Comparison of ENCODE assay signal across 8 mouse cellular contexts in genomic region chr19:46044271-46044992, GRCm38 (mm10). TPM values are rescaled to one million over a fixed set of nuclear protein-coding genes. Genes with fewer than 3 reads are reported as not detected.
DNase-seq lines count a peak whose midpoint lies in the region; ATAC-seq and TF ChIP-seq lines count a peak whose summit lies in the region.

TSS of gene Pprc1 (plus strand) at chr19:46044886.

- WGBS in spleen, adult 2 months: 1% methylated on average over 34 of the region's 34 CpGs
- under 1% methylated on average over 22 of the region's 34 CpGs for WGBS in hindbrain, embryonic 13.5 days
- under 1% methylated on average over 34 of the region's 34 CpGs for WGBS in midbrain, embryonic 12.5 days

- no peak for DNase-seq in spleen, adult 2 months (ENCODE audit: low read depth in 1 of 2, low spot score in 2 of 2)
- DNase-seq in spleen, postnatal 14 days (ENCODE audit: low spot score in 2 of 2): no peak
- peak; percentile 45 for DNase-seq in cerebellum, adult 8-10 months
- DNase-seq in gastrocnemius, adult 18-20 months (ENCODE audit: low spot score): peak; percentile 65
- peak in 1 of 2 experiments; percentile 48 for DNase-seq in left cerebral cortex, postnatal 25 days (ENCODE audit: low spot score in 2 of 2)
- no peak for DNase-seq in ovary, postnatal 14 days (ENCODE audit: low spot score)

- intact Hi-C loops in left cerebral cortex, postnatal 25 days (cut with DNase I): no loop called here

- no peaks in the 10 kb centered on the region for H3K27me3 ChIP-seq in spleen, adult 2 months (ENCODE audit: control insufficient read depth, insufficient read depth, low read length)
- no peaks in the 10 kb centered on the region for H3K27me3 ChIP-seq in hindbrain, embryonic 13.5 days
- H3K27me3 ChIP-seq in midbrain, embryonic 12.5 days: 0 out of 2 replicates have a peak, but pooled peaks cover 5% of the 10 kb centered on the region

- ATAC-seq in hindbrain, embryonic 13.5 days (ENCODE audit: low FRiP score): peak; percentile 6
- ATAC-seq in midbrain, embryonic 12.5 days (ENCODE audit: low FRiP score, low read depth): peak; percentile 45; the same call in 1 of the 2 replicates

- no peak for TF ChIP-seq CTCF in spleen, adult 2 months (IDR thresholded peaks at IDR 0.05; ENCODE audit: extremely low read depth, insufficient read depth, insufficient read length, insufficient replicate concordance)

- peak within 1 kb of the TSS; percentile 98 for H3K4me2 ChIP-seq in hindbrain, embryonic 13.5 days
- peak within 1 kb of the TSS; percentile 92 for H3K4me2 ChIP-seq in midbrain, embryonic 12.5 days (replicated peaks)

- peaks cover 34% of the 10 kb centered on the region; the same call in 1 of the 2 replicates for H3K4me1 ChIP-seq in spleen, adult 2 months (ENCODE audit: control insufficient read depth, insufficient read depth, insufficient read length)
- H3K4me1 ChIP-seq in hindbrain, embryonic 13.5 days (replicated peaks): peaks cover 60% of the 10 kb centered on the region
- peaks cover 60% of the 10 kb centered on the region for H3K4me1 ChIP-seq in midbrain, embryonic 12.5 days

- peak within 1 kb of the TSS; percentile 81 for H3K4me3 ChIP-seq in spleen, adult 2 months (ENCODE audit: extremely low read depth, insufficient read depth, insufficient read length)
- H3K4me3 ChIP-seq in hindbrain, embryonic 13.5 days: peak within 1 kb of the TSS; percentile 93
- H3K4me3 ChIP-seq in midbrain, embryonic 12.5 days: peak within 1 kb of the TSS; percentile 91

- no peaks in the 10 kb centered on the region for H3K9me3 ChIP-seq in hindbrain, embryonic 13.5 days
- H3K9me3 ChIP-seq in midbrain, embryonic 12.5 days: no peaks in the 10 kb centered on the region

- no peaks in the 10 kb centered on the region for H3K36me3 ChIP-seq in spleen, adult 2 months (ENCODE audit: control insufficient read depth, insufficient read depth, low read length)
- H3K36me3 ChIP-seq in hindbrain, embryonic 13.5 days: no peaks in the 10 kb centered on the region
- no peaks in the 10 kb centered on the region for H3K36me3 ChIP-seq in midbrain, embryonic 12.5 days

- TF ChIP-seq POLR2A in spleen, adult 2 months (IDR thresholded peaks at IDR 0.05; ENCODE audit: low read depth, low read length): no peak

- peak within 1 kb of the TSS; percentile 99 for H3K9ac ChIP-seq in hindbrain, embryonic 13.5 days
- peak within 1 kb of the TSS; percentile 98 for H3K9ac ChIP-seq in midbrain, embryonic 12.5 days (replicated peaks)

- H3K27ac ChIP-seq in spleen, adult 2 months (ENCODE audit: insufficient read depth, low read length): peak within 1 kb of the TSS; percentile 94
- peak within 1 kb of the TSS; percentile 99 for H3K27ac ChIP-seq in hindbrain, embryonic 13.5 days
- H3K27ac ChIP-seq in midbrain, embryonic 12.5 days (replicated peaks): peak within 1 kb of the TSS; percentile 98

RNA-seq across cellular contexts. Expression of gene Pprc1, which starts in this region (rescaled TPM):
- 28.5 and 30.7 TPM in 2 replicates for polyA plus RNA-seq in spleen, adult 2 months (2012; rRNA removed)
- total RNA-seq in gastrocnemius, adult 18-20 months (2021): 10 to 100 TPM; 14.9 to 15.1 TPM
- polyA plus RNA-seq in hindbrain, embryonic 13.5 days (2015; fragmentation: Nextera tagmentation; extraction: Ambion mirVana): 18.7 and 22.2 TPM in 2 replicates
- 10 to 100 TPM; 23.3 to 27.7 TPM for total RNA-seq in left cerebral cortex, postnatal 25 days (2021)
- 30.0 and 32.2 TPM in 2 replicates for polyA plus RNA-seq in midbrain, embryonic 12.5 days (2016; fragmentation: Nextera tagmentation; extraction: Ambion mirVana)

Comparison
In these comparisons a context has a peak if more than half of its experiments do, and no peak if none do; other contexts are left out.
1. DNase-seq: peak in cerebellum, adult 8-10 months (single experiment) and gastrocnemius, adult 18-20 months (single experiment); none in spleen, adult 2 months (0 of 2), spleen, postnatal 14 days (0 of 2) and ovary, postnatal 14 days (single experiment).
2. Peak in every context shown above with its lines, with median percentiles within 50 percentile points of each other: H3K27ac ChIP-seq and H3K4me3 ChIP-seq.